Mouse (Mus musculus) neural tube, embryonic 10.5 days (tissue): ENCODE measurements around the gene Osbp.
"Not testable (repeated sequence)": the region's sequence is repeated elsewhere in the genome, so short reads cannot be mapped to it uniquely, and the experiment has no call there.

Experiments
- DNase-seq: peaks from one replicate; pipeline ENCODE4 v3.0.0-alpha.2; 2017; ENCODE audit warnings: low spot score; ENCODE audit errors: extremely low spot score

The Osbp gene

DNA sequence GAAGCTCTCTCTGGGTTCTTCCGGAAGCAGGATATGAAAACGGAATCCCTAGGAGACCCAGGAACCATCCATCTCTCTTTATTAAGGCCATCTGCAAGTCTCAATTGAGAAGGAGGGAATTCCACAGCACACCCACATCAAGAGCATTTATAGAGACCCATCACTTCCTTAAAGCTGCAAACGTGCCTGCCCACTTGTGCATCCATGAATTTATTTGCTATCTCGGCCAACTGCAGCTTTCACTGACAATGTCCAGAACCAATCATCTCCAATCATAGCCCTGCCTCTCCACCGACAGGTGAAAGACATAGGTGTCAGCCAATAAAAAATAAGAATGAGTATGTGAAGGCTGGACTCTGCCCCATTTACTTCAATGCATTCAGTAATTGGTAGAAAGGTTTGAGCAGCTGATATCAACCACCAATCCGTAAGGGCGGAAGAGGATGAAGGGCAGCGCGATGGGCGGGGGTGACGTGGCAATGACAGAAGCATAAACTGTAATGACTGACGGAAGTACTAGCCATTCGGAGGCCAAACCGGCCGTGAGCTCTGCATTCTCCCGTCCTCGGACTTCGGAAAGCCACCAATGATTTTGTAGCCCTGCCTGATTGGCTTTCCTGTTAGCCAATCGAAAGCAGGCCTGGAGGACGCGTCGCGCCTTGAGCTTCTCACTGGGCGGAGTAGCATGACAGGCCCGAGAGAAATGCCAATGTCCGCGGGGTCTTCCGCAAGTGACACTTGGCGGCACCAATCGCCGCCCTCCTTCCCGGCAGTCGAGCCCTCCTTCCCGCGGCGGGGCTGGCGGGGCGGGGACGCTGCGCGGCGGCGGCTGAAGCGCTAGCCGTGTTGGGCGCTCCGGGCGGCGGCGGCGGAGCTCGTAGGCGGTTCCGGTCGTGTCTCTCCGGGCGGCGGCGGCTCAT is at the start of gene Osbp:
Gene Osbp, plus strand, starts transcription at position 919 of the 920 bp plus-strand sequence.
- peak; percentile 93 for DNase-seq

DNA sequence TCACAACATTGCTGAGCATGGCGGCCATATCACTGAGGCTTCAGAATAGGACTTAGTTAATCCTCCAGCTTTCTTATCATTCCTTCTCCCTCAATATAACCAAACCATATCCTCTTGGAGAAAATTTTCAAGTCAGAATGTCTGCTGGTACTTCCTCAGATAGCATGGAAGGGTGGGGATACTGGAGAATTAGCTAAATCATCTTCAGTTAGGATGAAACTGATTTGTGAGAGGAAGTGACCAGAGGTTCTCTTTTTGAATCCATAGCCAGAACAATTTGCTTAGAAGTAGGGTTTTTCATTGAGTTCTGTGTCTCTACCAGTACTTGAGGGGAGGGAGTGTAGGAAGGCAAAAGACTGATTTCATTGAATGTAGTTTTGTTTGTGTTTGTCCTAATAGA is 43.7 kb upstream of the Osbp start:
- no peak for DNase-seq

DNA sequence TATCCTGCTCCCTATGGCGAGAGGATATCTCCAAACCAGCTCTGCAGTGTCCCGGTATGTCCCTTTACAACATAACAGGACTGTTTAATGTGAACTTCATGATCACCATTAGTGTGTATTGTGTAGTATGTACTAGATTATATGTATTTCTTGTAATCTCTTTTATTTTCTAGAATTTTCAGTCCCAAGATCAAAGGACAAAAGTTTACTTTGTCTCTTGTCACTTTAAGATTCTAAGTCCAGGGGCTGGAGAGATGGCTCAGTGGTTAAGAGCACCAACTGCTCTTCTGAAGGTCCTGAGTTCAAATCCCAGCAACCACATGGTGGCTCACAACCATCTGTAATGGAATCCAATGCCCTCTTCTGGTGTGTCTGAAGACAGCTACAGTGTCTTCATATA is 43.2 kb upstream of the Osbp start:
- not testable (repeated sequence) for DNase-seq

DNA sequence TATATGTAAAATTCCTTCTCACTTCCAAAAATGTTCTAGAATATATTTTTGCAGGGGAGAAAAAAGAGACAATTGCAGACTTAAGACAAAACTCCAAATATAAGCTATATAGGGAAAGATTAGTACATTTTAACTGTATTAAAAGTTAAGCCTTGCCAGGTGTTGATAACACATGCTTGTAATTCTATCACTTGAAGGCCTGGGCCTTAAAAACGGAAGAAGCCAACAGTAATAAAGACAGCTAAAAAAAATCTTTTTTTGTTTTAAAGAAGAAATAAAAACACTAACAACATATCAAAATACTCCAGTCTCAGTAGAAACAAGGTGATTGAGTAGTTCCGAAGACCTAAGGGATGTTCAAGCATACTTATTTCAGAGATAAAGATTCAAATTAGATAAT is 39.4 kb upstream of the Osbp start:
- no peak for DNase-seq

DNA sequence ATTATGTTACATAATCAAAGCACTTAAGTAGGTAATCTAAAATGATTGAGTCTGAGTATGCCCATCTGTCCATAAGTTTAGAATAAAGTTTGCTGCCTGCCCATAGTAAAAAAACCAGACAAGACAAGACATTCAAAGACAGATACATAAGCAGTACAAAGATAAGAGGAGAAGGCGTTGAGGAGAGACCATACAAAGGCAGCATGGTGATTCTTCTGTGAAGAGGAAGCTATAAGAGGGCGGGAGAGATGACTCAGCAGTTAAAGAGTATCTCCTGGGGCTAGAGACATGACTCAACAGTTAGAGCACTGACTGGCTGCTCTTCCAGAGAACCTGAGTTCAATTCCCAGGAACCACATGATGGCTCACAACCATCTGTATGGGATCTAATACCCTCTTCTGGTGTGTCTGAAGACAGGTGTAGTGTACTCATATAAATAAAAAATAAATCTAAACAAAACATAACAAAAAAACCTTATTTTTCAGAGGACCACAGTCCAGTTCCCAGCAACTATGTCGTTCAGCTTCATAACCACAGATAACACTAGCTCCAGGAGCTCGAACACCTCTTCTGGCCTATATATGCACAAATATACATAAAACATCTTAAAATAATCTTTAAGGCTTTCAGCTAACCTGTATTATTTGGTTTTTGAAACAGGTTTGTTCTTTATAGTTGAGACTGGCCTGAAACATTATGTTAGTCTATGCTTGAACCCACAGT is 37.6 kb upstream of the Osbp start:
- no peak for DNase-seq

DNA sequence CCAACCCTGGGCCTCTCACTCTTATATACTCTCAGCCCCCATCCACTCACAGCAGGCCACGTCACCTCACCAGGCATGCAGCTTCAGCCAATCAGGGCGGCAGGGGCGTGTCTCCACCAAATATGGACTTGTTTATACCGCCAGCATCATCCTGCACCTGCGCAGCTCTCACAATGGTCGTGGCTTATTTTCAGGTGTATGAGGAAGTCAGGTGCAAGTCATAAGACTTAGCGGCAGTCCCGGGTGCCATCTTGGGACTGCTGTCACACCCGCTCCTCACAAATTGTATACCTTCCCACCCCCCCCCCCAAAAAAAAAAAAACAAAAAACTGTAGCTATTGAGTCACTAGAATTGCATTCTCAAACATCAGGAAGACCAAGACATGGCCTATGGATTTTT is 19.3 kb upstream of the Osbp start:
- not testable (repeated sequence) for DNase-seq

DNA sequence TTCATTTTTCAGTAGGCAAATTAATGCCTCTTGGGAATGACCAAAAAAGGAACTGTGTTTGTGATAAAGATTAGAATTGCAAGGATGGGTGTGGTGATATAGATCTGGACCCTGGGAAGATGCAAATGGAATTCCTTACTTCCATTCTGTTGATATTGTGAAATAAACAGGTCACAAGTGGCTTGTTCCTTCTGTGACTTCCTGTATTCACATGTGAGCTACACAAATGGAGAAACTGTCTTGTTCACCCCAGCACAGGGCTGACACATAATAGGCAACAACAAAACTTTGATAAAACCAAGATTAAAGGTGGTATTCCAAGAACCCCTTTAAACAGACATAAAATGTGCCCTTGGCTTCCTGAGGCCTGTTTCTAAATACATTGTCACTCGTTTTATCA is 15.9 kb upstream of the Osbp start:
- DNase-seq: no peak

DNA sequence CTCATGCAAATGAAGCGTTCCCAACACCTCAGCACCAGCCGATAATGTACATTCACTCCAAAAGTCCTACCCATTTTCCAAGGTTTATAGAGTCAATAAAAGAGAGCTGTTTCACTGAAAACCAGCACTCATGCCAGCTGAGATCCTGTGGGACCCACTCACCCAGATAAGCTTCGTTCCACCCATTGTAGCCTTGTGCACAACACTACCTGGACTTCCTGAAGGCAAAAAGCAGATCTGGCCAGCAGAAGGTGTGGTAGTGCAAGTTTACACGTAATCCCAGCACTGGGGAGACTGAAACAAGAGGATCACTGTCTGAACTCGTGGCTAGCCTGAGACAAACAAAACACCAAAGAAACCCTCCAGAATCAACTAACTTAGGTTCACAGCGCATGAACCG is 15.0 kb upstream of the Osbp start:
- no peak for DNase-seq

DNA sequence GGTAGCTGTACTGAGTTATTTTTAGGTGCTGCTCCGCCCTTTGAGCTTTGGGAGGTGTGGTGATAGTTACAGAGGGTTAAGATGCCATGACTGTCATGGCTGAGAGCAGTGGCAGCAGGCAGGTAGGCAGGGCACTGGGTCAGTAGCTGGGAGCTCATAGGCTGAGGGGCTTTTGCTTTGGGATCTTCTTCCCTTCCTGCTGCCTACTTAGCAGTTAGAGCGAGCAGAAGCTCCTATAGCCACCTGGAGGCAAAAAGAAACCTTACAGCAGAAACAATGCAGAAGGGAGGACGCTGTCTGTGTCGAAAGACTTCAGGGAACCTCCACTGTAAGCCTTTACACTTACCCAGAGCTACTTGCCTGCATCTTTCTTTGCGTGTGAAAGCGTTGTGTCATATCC is 11.5 kb upstream of the Osbp start:
- no peak for DNase-seq

DNA sequence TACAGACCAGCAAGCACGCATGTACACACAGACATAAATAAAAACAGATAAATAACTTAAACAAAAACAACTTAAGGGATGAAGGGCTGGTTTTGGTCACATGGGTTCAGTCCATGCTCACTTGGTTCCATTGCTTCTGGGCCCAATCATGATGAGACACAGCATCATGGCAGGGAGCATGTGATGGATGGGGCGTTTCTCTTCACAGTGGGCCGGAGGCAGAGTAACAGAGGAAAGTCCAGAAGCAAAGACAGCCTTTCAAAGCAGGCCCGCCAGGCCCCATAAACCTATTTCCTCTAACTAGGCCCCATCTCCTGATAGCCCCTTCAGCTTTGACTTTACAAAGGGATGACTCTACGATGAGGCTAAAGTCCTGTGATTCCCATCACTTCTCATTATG is 9.1 kb upstream of the Osbp start:
- DNase-seq: no peak

DNA sequence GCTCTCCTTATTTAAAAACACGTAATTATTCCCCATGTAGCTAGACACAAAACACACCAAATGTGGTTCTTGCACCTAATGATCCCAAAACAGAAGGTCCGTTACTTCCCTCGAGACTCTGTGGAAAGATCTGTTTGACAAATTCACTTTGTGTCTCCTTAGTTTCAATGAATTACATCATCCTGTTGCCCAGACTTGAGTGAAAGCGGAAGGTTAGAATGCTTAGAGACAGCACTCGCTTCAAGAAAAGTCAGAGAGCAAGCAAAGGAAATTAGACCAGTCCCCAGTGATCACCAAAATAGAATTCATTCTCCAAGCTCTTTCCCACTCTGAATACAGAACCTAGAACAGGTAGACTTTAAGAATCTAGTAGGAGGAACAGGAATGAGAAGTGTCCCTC is 8.3 kb upstream of the Osbp start:
- DNase-seq: no peak

DNA sequence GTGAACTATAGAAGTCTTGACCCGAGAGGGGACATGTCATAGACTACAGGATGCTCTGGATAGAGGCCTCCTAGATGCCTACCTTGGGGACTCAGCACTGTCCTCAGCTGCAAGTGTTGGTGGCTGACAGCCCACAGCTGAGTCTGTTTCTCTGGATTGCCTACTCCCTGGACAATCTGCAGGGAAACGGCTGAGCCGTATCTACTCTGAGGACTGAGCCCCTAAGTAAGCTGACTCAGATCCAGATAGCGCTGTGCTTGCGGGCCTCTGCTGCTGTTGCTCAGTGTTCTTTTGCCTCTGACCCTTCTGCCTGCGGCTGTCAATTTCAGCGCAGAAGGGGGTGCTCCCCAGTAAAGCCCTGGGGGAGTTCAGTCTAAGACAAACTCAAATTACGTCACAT is 7.9 kb upstream of the Osbp start:
- DNase-seq: no peak

DNA sequence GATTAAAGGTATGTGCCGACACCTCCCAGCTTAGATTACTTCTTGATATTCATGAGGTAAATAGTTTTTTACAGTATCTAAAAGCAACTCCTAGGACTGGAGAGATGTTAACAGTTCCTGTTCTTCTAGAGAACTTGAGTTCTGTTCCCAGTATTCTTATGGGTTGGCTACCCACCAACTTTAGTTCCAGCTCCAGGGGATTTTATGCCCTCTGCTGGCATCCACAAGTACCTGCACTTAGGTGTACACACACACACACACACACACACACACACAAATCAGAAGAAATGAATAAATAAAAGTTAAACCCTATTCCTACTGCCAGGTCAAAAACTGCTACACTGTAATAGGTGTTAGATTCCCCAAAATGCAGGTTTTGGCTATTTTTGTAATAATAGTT is 1.5 kb upstream of the Osbp start:
- no peak for DNase-seq

DNA sequence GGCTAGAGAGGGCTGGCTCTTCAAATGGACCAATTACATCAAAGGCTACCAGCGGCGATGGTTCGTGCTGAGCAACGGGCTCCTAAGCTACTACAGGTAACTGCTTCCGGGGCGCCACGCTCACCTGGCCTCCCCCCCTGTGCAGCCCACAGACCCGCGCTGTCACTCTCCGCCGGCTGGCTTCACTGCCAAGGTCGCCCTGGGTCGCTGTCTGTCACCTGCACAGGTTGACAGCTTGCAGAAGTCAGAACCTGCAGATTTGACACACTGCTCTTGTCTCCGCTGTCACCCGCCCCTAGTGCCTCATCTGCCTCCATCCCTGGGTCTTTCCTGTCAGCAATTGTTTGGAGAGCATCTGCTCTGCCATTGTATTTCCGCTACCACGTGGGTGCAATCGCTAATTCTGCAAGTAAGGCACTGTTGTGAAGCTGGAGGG is 478 bp downstream of the Osbp start:
- DNase-seq: peak; percentile 41

DNA sequence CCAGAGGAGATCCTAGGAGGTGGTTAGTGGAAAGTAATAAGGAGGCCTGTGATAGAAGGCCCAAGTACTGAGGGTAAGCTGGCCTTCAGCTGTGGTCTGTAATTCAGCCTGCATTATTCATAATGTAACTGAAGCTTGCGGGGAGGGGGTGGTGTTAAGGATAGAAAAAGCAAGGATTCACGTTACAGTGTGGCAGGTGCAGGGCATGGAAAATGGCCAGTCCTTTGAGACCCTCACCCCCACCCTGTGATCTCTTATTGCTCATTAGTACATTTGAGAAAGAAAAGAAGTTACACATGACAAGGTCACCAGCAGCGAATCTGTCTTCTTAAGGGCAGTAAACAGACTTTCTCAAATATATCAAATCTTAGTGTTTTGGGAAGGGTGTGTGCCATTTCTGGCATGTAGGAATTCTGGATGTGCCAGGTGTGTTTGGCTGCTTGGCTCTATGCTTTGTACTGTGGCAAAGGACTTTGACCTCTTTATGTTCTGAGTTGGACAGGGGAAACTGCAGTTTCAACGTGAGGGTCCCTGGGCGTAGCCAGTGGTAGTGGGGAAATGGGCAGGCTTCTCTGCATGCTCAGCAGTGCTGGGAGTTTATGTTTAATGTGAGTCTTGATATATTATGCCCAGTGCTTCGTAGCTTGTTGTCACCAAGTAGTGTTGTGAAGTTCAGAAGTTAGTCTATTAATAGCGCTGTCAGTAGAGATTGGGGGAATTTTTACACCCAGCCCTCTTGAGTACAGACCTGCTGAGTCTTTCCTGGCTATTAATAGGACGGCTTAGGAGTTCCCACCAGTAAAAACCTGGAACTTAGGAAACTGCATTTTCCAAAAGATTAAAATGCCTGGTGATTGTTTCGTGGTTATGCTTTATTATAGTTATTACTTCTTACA is 3.7 kb downstream of the Osbp start:
- no peak for DNase-seq

DNA sequence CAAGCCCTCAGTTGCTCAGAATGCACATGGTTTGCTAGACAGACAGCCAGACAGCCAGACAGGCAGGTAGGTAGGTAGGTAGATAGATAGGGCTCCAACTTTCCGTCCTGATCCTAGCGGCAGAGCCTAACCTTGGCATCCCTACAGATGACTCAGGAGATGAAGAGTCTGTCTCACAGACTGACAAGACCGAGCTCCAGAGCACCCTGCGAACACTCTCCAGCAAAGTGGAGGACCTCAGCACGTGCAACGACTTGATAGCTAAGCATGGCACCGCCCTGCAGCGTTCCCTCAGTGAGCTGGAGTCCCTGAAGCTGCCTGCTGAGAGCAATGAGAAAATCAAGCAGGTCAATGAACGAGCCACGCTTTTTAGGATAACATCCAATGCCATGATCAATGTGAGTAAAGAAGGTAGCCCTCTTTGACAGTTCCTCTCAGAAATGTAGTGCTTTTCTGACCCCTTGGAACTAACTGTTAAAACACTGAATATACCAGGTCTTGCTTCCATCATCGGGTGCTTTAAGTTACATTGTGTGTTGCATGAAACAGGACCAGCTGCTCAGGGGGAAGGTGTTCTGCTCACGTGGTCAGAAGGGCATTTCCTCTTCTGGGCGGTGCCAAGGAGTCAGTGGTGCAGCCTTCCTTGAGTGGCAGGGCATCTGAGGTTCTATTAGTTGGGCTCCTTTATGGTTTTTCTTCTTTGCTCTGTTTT is 7.9 kb downstream of the Osbp start:
- no peak for DNase-seq

DNA sequence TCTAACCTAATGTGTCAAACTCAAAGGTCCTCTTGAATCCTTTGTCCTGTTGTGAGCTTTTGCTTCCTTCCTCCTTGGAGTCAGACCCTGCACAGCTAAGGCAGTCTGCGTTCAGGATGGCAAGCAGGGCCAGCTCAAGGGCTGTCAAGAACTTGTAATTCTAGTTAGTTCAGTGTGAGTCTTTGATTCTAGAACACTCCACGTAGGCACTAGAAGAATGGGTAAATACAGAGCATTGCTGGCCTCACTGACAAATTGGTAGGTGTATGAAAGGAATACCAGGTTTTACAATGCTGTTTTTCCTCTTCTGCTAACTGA is 8.4 kb downstream of the Osbp start:
- no peak for DNase-seq

DNA sequence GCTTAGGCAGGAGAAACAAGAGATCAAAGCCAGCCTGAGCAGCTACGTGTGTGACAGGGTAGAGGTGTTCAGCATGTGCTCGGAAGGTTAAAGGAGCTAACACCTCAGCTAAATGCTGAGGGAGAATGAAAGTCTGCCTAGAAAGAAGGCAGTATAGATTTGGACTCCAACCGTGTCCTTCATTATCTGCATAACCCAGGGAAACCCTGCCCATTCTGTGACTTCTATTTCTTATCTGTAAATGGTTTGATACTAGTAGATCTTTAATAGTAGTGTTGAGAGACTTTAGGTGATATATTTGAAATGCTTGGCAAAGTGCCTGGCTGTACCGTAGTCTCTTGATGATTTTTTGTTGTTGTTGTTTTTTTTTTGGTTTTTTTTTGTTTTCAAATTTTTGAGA is 9.9 kb downstream of the Osbp start:
- DNase-seq: no peak

DNA sequence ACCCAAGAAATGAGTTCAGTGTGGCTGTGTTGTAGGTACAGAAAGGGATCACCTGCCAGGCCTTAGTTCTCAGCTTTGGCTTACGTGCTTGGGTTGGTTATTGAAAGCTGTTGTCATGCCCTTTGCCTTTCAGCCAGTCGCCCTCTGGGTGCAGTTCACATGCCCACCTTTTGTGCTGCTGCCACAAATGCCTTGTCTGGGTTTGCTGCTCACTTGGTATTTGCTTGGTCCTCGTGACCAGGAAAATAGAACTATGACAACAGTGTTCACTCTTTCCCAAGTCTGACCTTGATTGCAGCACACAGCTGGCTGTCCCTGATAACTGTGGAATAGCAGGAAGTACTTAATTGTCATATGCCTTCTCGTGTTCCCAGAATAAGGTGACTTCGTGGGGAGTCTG is 11.6 kb downstream of the Osbp start:
- no peak for DNase-seq

DNA sequence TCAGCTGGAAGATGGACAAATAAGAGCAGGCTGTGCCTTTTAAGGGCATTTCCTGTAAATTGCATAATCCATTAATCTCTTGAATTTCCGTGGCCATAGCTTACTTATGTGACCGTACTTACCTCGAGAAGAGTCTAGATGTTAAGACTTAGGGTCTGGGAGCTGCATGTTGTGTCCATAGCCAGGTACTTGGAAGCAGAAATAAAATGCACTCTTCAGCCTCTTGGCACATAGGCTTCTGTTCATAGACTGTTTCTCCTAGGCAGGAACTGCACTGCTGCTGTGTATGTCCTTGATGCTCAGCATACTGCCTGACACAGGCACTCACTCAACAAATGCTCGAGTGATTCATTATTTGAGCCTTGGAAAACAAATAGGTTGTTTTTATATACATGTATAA is 14.7 kb downstream of the Osbp start:
- DNase-seq: no peak

DNA sequence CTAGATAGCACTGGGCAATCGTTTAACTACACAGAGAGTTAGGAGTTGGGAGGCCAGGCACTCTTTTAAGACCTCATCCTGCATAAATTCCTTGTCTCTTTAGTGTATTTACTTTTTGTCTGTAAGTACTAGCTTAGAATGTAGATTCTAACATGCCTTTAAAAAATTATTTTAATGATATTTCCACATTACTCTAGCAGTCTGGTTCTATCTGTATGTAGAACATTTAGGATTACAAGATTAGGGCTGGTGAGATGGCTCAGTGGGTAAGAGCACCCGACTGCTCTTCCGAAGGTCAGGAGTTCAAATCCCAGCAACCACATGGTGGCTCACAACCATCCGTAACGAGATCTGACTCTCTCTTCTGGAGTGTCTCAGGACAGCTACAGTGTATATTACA is 18.9 kb downstream of the Osbp start:
- DNase-seq: not testable (repeated sequence)
